Mouse (Mus musculus) heart, embryonic 16.5 days (tissue): ENCODE data around the gene Grik1. TPM values are rescaled to one million over a fixed set of nuclear protein-coding genes. Genes with fewer than 3 reads are reported as not detected.

Experiments used
- ATAC-seq: fragments of 200-750 bp; cut with Nextera tagmentation; replicated peaks from 2 replicates; pipeline ENCODE4 v1.8.0; 2017; ENCODE audit warnings: moderate number of reproducible peaks; ENCODE audit not compliant: insufficient read depth, low FRiP score; ENCODE audit errors: extremely low read depth
- H3K27ac ChIP-seq: fragments of 300-500 bp; sonication (generic); 2 replicates; pipeline ENCODE4 v1.5.1; 2014; ENCODE audit warnings: mild to moderate bottlenecking, low read length, control low read depth, moderate library complexity
- H3K27me3 ChIP-seq: fragments of 300-500 bp; sonication (generic); 2 replicates; pipeline ENCODE4 v1.6.1; 2014; ENCODE audit warnings: low read length, mixed read lengths; ENCODE audit not compliant: control insufficient read depth, insufficient read depth
- H3K36me3 ChIP-seq: fragments of 300-500 bp; sonication (generic); 2 replicates; pipeline ENCODE4 v1.6.1; 2014; ENCODE audit not compliant: control insufficient read depth, insufficient read depth
- H3K4me1 ChIP-seq: fragments of 300-500 bp; sonication (generic); 2 replicates; pipeline ENCODE4 v1.6.1; 2014; ENCODE audit warnings: low read length, mixed read lengths; ENCODE audit not compliant: control insufficient read depth, insufficient read depth
- H3K4me2 ChIP-seq: fragments of 300-500 bp; sonication (generic); 2 replicates; pipeline ENCODE4 v1.6.1; 2014; ENCODE audit warnings: low read depth, mild to moderate bottlenecking, control low read depth, low read length
- H3K4me3 ChIP-seq: fragments of 300-500 bp; sonication (generic); 2 replicates; pipeline ENCODE4 v1.5.1; 2014; ENCODE audit warnings: mild to moderate bottlenecking, control low read depth, low read length
- H3K9ac ChIP-seq: fragments of 300-500 bp; sonication (generic); 2 replicates; pipeline ENCODE4 v1.6.1; 2014; ENCODE audit warnings: low read length, control low read depth
- H3K9me3 ChIP-seq: fragments of 300-500 bp; sonication (generic); replicated peaks from 2 replicates; pipeline ENCODE4 v1.6.1; 2016; ENCODE audit warnings: low read length; ENCODE audit not compliant: control insufficient read depth
- WGBS: fragments of 180-500 bp; shearing (Covaris S2); extraction: QIAGEN DNeasy Blood & Tissue Kit; methylation state at CpG from one replicate; pipeline ENCODE4 v1.1.7; 2014; 5-methylcytosine and 5-hydroxymethylcytosine counted together
- polyA plus RNA-seq: library from polyadenylated mRNA; unstranded; fragments of >200 nt; fragmentation: Nextera tagmentation; extraction: Ambion mirVana; gene quantifications from 2 replicates; pipeline ENCODE4 v1.2.1, GENCODE M21; 2015

Gene Grik1
- polyA plus RNA-seq, 1 experiment from 2014 or later, result 0.34 TPM

GRCm38 (mm10) chr16:88044321-88044720 lies 245.7 kb downstream of the Grik1 start:
- Histone ChIP-seq H3K4me1 (no peaks in the 10 kb centered on the region), H3K9me3 (no peaks in the 10 kb centered on the region), H3K27me3 (no peaks in the 10 kb centered on the region), H3K4me2 (no peak overlapping the region), H3K4me3 (no peak overlapping the region), H3K9ac (no peak overlapping the region), H3K27ac (no peak overlapping the region), H3K36me3 (no peaks in the 10 kb centered on the region)
- ATAC-seq, result no peak
- WGBS, result 95% methylated on average over 4 of the region's 4 CpGs

GRCm38 (mm10) chr16:88042458-88042857 lies 247.6 kb downstream of the Grik1 start:
- WGBS, result 44% methylated on average over 6 of the region's 6 CpGs
- H3K4me2 ChIP-seq, result no peak overlapping the region

GRCm38 (mm10) chr16:88038503-88039091 lies 251.5 kb downstream of the Grik1 start:
- Histone ChIP-seq H3K27me3 (no peaks in the 10 kb centered on the region), H3K9me3 (no peaks in the 10 kb centered on the region), H3K27ac (no peak overlapping the region), H3K36me3 (no peaks in the 10 kb centered on the region), H3K4me3 (no peak overlapping the region), H3K4me1 (no peaks in the 10 kb centered on the region), H3K4me2 (no peak overlapping the region), H3K9ac (no peak overlapping the region)
- WGBS, result 83% methylated on average over 11 of the region's 11 CpGs
- no peak for ATAC-seq

More at GRCm38 (mm10) chr16:88042458-88042857, 247.6 kb downstream of the Grik1 start:
- ATAC-seq, result no peak
- Histone ChIP-seq H3K36me3 (no peaks in the 10 kb centered on the region), H3K9ac (no peak overlapping the region), H3K27me3 (no peaks in the 10 kb centered on the region), H3K4me1 (no peaks in the 10 kb centered on the region), H3K4me3 (no peak overlapping the region), H3K9me3 (no peaks in the 10 kb centered on the region), H3K27ac (no peak overlapping the region)

DNA sequence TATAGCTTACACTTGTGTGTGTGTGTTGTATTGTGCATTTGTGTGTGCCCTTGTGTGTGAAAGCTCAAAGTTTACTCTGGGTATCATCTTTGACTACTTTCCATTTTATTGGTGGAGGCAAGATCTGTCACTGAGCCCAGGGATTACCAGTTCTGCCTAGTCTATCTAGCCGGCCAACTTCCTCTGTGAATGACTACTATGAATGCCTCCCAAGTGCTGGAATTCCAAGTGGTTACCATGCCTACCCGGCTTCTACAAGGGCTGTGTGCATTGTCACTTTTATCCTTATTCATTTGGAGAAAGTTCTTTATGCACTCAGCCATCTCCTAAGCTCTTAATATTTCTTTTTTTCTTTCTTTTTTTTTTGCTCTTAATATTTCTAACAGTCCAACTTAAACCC lies 301.3 kb downstream of the Grik1 start:
- H3K9me3 ChIP-seq, result no peaks in the 10 kb centered on the region
- no peak overlapping the region for H3K9ac ChIP-seq
- no peak overlapping the region for H3K4me3 ChIP-seq
- no peak overlapping the region for H3K27ac ChIP-seq
- no peaks in the 10 kb centered on the region for H3K4me1 ChIP-seq
- no peaks in the 10 kb centered on the region for H3K27me3 ChIP-seq
- no peak for ATAC-seq
- H3K4me2 ChIP-seq, result no peak overlapping the region
- H3K36me3 ChIP-seq, result no peaks in the 10 kb centered on the region
- 40% methylated on average over 2 of the region's 2 CpGs for WGBS

GRCm38 (mm10) chr16:87984201-87984870 lies 305.7 kb downstream of the Grik1 start:
- no peak overlapping the region for H3K4me3 ChIP-seq
- no peak for ATAC-seq
- no peaks in the 10 kb centered on the region for H3K4me1 ChIP-seq
- no peak overlapping the region for H3K9ac ChIP-seq
- H3K4me2 ChIP-seq, result no peak overlapping the region
- no peaks in the 10 kb centered on the region for H3K9me3 ChIP-seq
- no peak overlapping the region for H3K27ac ChIP-seq
- no peaks in the 10 kb centered on the region for H3K27me3 ChIP-seq
- no peaks in the 10 kb centered on the region for H3K36me3 ChIP-seq

GRCm38 (mm10) chr16:87974076-87974443 lies 316.0 kb downstream of the Grik1 start:
- Histone ChIP-seq H3K4me1 (no peaks in the 10 kb centered on the region), H3K9me3 (no peaks in the 10 kb centered on the region), H3K36me3 (no peaks in the 10 kb centered on the region), H3K27me3 (no peaks in the 10 kb centered on the region), H3K4me3 (no peak overlapping the region), H3K9ac (no peak overlapping the region), H3K4me2 (no peak overlapping the region), H3K27ac (no peak overlapping the region)
- WGBS, result 71% methylated on average over 3 of the region's 3 CpGs
- ATAC-seq, result no peak

DNA sequence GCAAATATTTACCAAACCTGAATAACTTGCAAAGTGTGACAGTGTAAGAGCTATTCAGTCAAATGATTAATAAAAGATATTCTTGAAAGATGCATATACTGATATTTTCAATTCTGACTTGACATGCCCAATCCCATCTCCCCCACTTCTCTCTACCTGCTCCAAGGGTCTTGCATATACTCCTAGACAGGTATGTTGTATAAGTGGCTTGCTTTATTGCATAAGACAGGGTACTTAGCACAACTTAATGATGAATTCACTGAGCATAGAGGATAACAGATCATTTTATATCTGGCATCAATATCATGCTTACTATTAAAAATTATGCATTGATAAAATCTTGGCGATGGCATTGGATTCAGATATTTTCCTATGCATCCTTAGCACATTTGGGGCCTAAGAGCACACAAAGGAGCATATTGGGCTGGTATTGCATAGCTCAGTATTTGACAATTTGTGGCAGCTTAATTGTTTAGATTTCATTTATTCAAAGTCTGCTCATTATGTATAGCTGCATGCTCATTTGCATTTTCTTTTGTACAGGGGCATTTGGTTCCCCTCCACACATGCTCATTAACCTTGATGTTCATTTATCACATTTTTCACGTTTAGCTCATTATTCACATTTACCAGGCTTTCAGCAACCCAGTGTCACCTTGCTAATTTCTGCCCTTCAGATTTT lies 316.5 kb downstream of the Grik1 start:
- Histone ChIP-seq H3K4me2 (no peak overlapping the region), H3K27ac (no peak overlapping the region), H3K4me1 (no peaks in the 10 kb centered on the region), H3K9ac (no peak overlapping the region), H3K4me3 (no peak overlapping the region), H3K9me3 (no peaks in the 10 kb centered on the region), H3K27me3 (no peaks in the 10 kb centered on the region), H3K36me3 (no peaks in the 10 kb centered on the region)
- ATAC-seq, result no peak
- WGBS, result 60% methylated on average over 2 of the region's 2 CpGs

GRCm38 (mm10) chr16:87971911-87972310 lies 318.2 kb downstream of the Grik1 start:
- Histone ChIP-seq H3K4me3 (no peak overlapping the region), H3K9me3 (no peaks in the 10 kb centered on the region), H3K27ac (no peak overlapping the region), H3K4me2 (no peak overlapping the region), H3K36me3 (no peaks in the 10 kb centered on the region), H3K9ac (no peak overlapping the region), H3K4me1 (no peaks in the 10 kb centered on the region), H3K27me3 (no peaks in the 10 kb centered on the region)
- ATAC-seq, result no peak
- WGBS, result 80% methylated on average over 6 of the region's 6 CpGs

DNA sequence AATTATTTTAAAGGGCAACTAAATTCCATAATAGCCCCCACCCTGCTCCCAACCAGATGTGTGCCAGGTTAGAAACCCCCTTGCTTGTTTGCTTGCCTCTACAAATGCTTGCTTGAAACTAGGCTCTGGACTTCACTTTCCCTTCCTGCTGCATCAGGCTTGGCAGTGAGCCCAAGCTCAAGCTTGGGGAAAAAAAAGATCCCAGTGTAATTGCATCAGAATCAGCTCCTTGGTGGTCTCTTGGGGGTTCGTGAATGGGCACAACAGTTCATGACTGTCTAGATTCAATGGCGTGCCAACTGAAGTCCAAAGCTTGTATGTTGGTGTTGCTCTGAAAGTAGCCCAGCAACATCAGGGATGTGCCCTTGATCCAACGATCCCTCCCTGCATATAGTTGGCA lies 320.1 kb downstream of the Grik1 start:
- no peak for ATAC-seq
- no peak overlapping the region for H3K27ac ChIP-seq
- 73% methylated on average over 3 of the region's 3 CpGs for WGBS
- no peaks in the 10 kb centered on the region for H3K27me3 ChIP-seq
- H3K4me2 ChIP-seq, result no peak overlapping the region
- no peaks in the 10 kb centered on the region for H3K4me1 ChIP-seq
- no peaks in the 10 kb centered on the region for H3K36me3 ChIP-seq
- no peak overlapping the region for H3K9ac ChIP-seq
- no peaks in the 10 kb centered on the region for H3K9me3 ChIP-seq
- H3K4me3 ChIP-seq, result no peak overlapping the region
